Mouse (Mus musculus) ES-E14 (cell line): ENCODE measurements around the gene Sufu. TPM values are rescaled to one million over a fixed set of nuclear protein-coding genes. Genes with fewer than 3 reads are reported as not detected.

Source experiments
- DNase-seq: peaks from one replicate; pipeline ENCODE4 v3.0.0-alpha.2; 2013; ENCODE audit warnings: low read depth, low spot score
- H3K27ac ChIP-seq: 2 replicates; pipeline ENCODE4 v1.5.1; 2012; ENCODE audit warnings: low read depth, mild to moderate bottlenecking, low read length, moderate library complexity, mixed read lengths; ENCODE audit not compliant: poor library complexity, insufficient read depth, severe bottlenecking
- H3K36me3 ChIP-seq: 2 replicates; pipeline ENCODE4 v1.6.1; 2012; ENCODE audit warnings: mild to moderate bottlenecking, low read length, moderate library complexity, mixed read lengths; ENCODE audit not compliant: control insufficient read depth, poor library complexity, insufficient read depth, severe bottlenecking
- H3K4me1 ChIP-seq, 2 experiments: fragments of 150-350 bp in 1 of 2; sonication (generic) in 1 of 2; 2 replicates each; pipeline ENCODE4 v1.6.1; 2012; ENCODE audit warnings: low read length in 2 of 2, mild to moderate bottlenecking in 1 of 2, mixed read lengths in 1 of 2; ENCODE audit not compliant: control insufficient read depth in 2 of 2, insufficient read depth in 2 of 2, poor library complexity in 1 of 2
- H3K4me3 ChIP-seq, 2 experiments: fragments of 150-350 bp in 1 of 2; sonication (generic) in 1 of 2; 2 replicates each; pipeline ENCODE4 v1.5.1; 2012; ENCODE audit warnings: low read length in 2 of 2, low read depth in 1 of 2, mild to moderate bottlenecking in 1 of 2, mixed read lengths in 1 of 2; ENCODE audit not compliant: insufficient read depth in 1 of 2, poor library complexity in 1 of 2, severe bottlenecking in 1 of 2
- H3K9ac ChIP-seq: 2 replicates; pipeline ENCODE4 v1.6.1; 2012; ENCODE audit warnings: low read depth, mild to moderate bottlenecking, low read length, mixed read lengths; ENCODE audit not compliant: poor library complexity, insufficient read depth, severe bottlenecking
- H3K9me3 ChIP-seq: fragments of 150-350 bp; sonication (generic); 2 replicates; pipeline ENCODE4 v1.6.1; 2012; ENCODE audit warnings: low read depth, mild to moderate bottlenecking, low read length; ENCODE audit not compliant: control insufficient read depth, insufficient read depth
- CHD2 ChIP-seq: IDR thresholded peaks from 2 replicates; pipeline ENCODE4 v1.6.1; 2014; ENCODE audit warnings: mild to moderate bottlenecking, low read depth, low read length, inconsistent platforms
- HCFC1 ChIP-seq: IDR thresholded peaks from 2 replicates; pipeline ENCODE4 v1.6.1; 2012; ENCODE audit warnings: low read length, inconsistent platforms, borderline replicate concordance; ENCODE audit not compliant: insufficient read depth
- MAFK ChIP-seq: IDR thresholded peaks from 2 replicates; pipeline ENCODE4 v1.6.1; 2014; ENCODE audit warnings: mild to moderate bottlenecking, low read depth, low read length, inconsistent platforms; ENCODE audit not compliant: insufficient read depth
- ZC3H11A ChIP-seq: IDR thresholded peaks from 2 replicates; pipeline ENCODE4 v1.6.1; 2012; ENCODE audit warnings: low read depth, mild to moderate bottlenecking, inconsistent platforms, low read length, borderline replicate concordance
- ZNF384 ChIP-seq: IDR thresholded peaks from 2 replicates; pipeline ENCODE4 v1.6.1; 2012; ENCODE audit warnings: low read depth, low read length, inconsistent platforms
- in situ Hi-C, 2 experiments: fragments of 600-800 bp; cut with MboI; formaldehyde crosslinking; loops; one replicate each; pipeline ENCODE4 v1.15.1; 2025; ENCODE audit warnings: low sequenced_read_pairs in 2 of 2, inconsistent platforms in 1 of 2; ENCODE audit not compliant: unreplicated experiment in 2 of 2
- total RNA-seq: library from RNA; depleted of rRNA; stranded (reverse); fragments of 300-350 nt; gene quantifications from 2 replicates; pipeline ENCODE4 v1.2.3, GENCODE M21; 2012

The Sufu gene
- total RNA-seq, 1 experiment: 14.5 TPM

- H3K36me3 ChIP-seq: no peaks in the 10 kb centered on the region
- TF ChIP-seq HCFC1 (no peak), MAFK (no peak)
- peak overlapping the region; percentile 73 to 86; a peak in 3 of 4 replicates for H3K4me3 ChIP-seq
- peaks cover 5 to 7% of the 10 kb centered on the region in 2 experiments; a peak in 2 of 4 replicates for H3K4me1 ChIP-seq
- in situ Hi-C loops: no loop called here
- H3K9ac ChIP-seq: no peak overlapping the region
- no peak for DNase-seq
- no peak overlapping the region for H3K27ac ChIP-seq
- H3K9me3 ChIP-seq: no peaks in the 10 kb centered on the region
Measured at GRCm38 (mm10) chr19:46358381-46358780, 38.3 kb upstream of the Sufu start.

- Histone ChIP-seq H3K9me3 (no peaks in the 10 kb centered on the region), H3K4me1 (peaks cover 5% of the 10 kb centered on the region in 2 experiments; a peak in 2 of 4 replicates), H3K27ac (no peak overlapping the region), H3K4me3 (no peak overlapping the region), H3K36me3 (no peaks in the 10 kb centered on the region), H3K9ac (no peak overlapping the region)
- TF ChIP-seq ZC3H11A (no peak), ZNF384 (no peak), HCFC1 (no peak), MAFK (no peak), CHD2 (no peak)
- DNase-seq: no peak
- in situ Hi-C loops: no loop called here
Measured at GRCm38 (mm10) chr19:46362104-46362503, 34.6 kb upstream of the Sufu start.

GRCm38 (mm10) chr19:46363294-46364009 is 33.2 kb upstream of the Sufu start:
- in situ Hi-C loops: no loop called here
- Histone ChIP-seq H3K4me3 (0 out of 4 replicates have a peak overlapping the region, but pooled peaks of 1 of the 2 experiments have one; percentile 12), H3K9ac (no peak overlapping the region), H3K4me1 (peaks cover 2 to 3% of the 10 kb centered on the region in 2 experiments; a peak in 2 of 4 replicates), H3K27ac (no peak overlapping the region), H3K9me3 (no peaks in the 10 kb centered on the region), H3K36me3 (no peaks in the 10 kb centered on the region)
- TF ChIP-seq ZNF384 (no peak), ZC3H11A (no peak), CHD2 (no peak), HCFC1 (no peak), MAFK (no peak)
- DNase-seq: no peak

- TF ChIP-seq MAFK (no peak), CHD2 (no peak)
- Histone ChIP-seq H3K4me3 (no peak overlapping the region), H3K9ac (no peak overlapping the region), H3K4me1 (peaks cover 0 to 2% of the 10 kb centered on the region in 2 experiments; a peak in 1 of 4 replicates), H3K36me3 (no peaks in the 10 kb centered on the region; the same call in 1 of the 2 replicates), H3K27ac (no peak overlapping the region), H3K9me3 (no peaks in the 10 kb centered on the region)
- no peak for DNase-seq
- in situ Hi-C loops: no loop called here
Measured at GRCm38 (mm10) chr19:46367798-46368590, 28.7 kb upstream of the Sufu start.
